8 mouse cellular contexts compared by ENCODE assay signal in genomic region chr9:72111004-72111621, GRCm38 (mm10). TPM values are rescaled to one million over a fixed set of nuclear protein-coding genes. Genes with fewer than 3 reads are reported as not detected.
DNase-seq lines count a peak whose midpoint lies in the region; ATAC-seq lines count a peak whose summit lies in the region.

No protein-coding gene starts in this region.

- H3K9ac ChIP-seq in hindbrain, embryonic 14.5 days: peak overlapping the region; percentile 100

- under 1% methylated on average over 68 of the region's 90 CpGs for WGBS in hindbrain, embryonic 14.5 days

- peaks cover 9% of the 10 kb centered on the region for H3K36me3 ChIP-seq in hindbrain, embryonic 14.5 days (replicated peaks; ENCODE audit: control insufficient read depth, insufficient read depth)

- H3K9me3 ChIP-seq in hindbrain, embryonic 14.5 days (ENCODE audit: control insufficient read depth, low read length): no peaks in the 10 kb centered on the region

- H3K27ac ChIP-seq in hindbrain, embryonic 14.5 days: peak overlapping the region; percentile 97

- H3K4me2 ChIP-seq in hindbrain, embryonic 14.5 days (replicated peaks): peak overlapping the region; percentile 81

- DNase-seq in R1 (ENCODE audit: low read depth, low spot score): peak; percentile 68
- DNase-seq in cerebellum, postnatal 25 days: peak; percentile 89
- DNase-seq in frontal cortex, postnatal 25 days (ENCODE audit: low spot score in 2 of 2): peak; percentile 36 to 37
- DNase-seq in hindbrain, embryonic 14.5 days (ENCODE audit: low spot score): peak; percentile 58
- DNase-seq in left cerebral cortex, adult 18-20 months (ENCODE audit: low spot score in 2 of 2): peak; percentile 44 to 61
- peak; percentile 72 to 75 for DNase-seq in lung, postnatal 4 days
- peak; percentile 81 for DNase-seq in retina, postnatal 1 day
- peak; percentile 79 for DNase-seq in thymus, postnatal 4 days

- peak; percentile 77 for ATAC-seq in hindbrain, embryonic 14.5 days (ENCODE audit: low FRiP score)

- peaks cover 27% of the 10 kb centered on the region for H3K4me1 ChIP-seq in hindbrain, embryonic 14.5 days (replicated peaks; ENCODE audit: control insufficient read depth, insufficient read depth, low read length)

- peak overlapping the region; percentile 99 for H3K4me3 ChIP-seq in hindbrain, embryonic 14.5 days (replicated peaks; ENCODE audit: low read length)

- no peaks in the 10 kb centered on the region for H3K27me3 ChIP-seq in hindbrain, embryonic 14.5 days (ENCODE audit: control insufficient read depth, insufficient read depth, low read length)

RNA-seq across cellular contexts. Expression of gene Tcf12, which starts 0.6 kb away (rescaled TPM):
- 83.0 and 94.8 TPM in 2 replicates for polyA plus RNA-seq in hindbrain, embryonic 14.5 days (2014; fragmentation: Nextera tagmentation; extraction: Ambion mirVana)
- total RNA-seq in left cerebral cortex, adult 18-20 months (2021): 10 to 100 TPM; 36.8 to 43.7 TPM

Comparison
In these comparisons a context has a peak if more than half of its experiments do, and no peak if none do; other contexts are left out.
1. Peak in every context shown above with its lines: DNase-seq, ATAC-seq, H3K4me3 ChIP-seq and H3K27ac ChIP-seq.
2. DNase-seq: peak in every context shown above with its lines; median percentile 89 in cerebellum, postnatal 25 days; 81 in retina, postnatal 1 day; 79 in thymus, postnatal 4 days; 74 in lung, postnatal 4 days; 68 in R1; 58 in hindbrain, embryonic 14.5 days; 52 in left cerebral cortex, adult 18-20 months; 36 in frontal cortex, postnatal 25 days.